Mouse (Mus musculus): ENCODE measurements around the gene Rspry1.
A peak's percentile ranks its signal among the peaks of the same experiment; 100 is the strongest.

The Rspry1 gene

GRCm38 (mm10) chr8:94695341-94695993, 93.7 kb downstream of the Rspry1 start:
- DNase-seq: no peak

- peak; percentile 46 for DNase-seq
These were observed 94.3 kb downstream of the Rspry1 start, which contains the start of gene Pllp for GRCm38 (mm10) chr8:94695994-94696384. TSS of gene Pllp (minus strand) at chr8:94696278.

- no peak for DNase-seq
These were observed 94.8 kb downstream of the Rspry1 start for GRCm38 (mm10) chr8:94696566-94696965.

GRCm38 (mm10) chr8:94697956-94698355, 96.2 kb downstream of the Rspry1 start:
- DNase-seq: no peak

- DNase-seq: no peak
These were observed 97.6 kb downstream of the Rspry1 start for GRCm38 (mm10) chr8:94699366-94699765.

- DNase-seq: no peak
These were observed 98.7 kb downstream of the Rspry1 start for GRCm38 (mm10) chr8:94700421-94700935.

GRCm38 (mm10) chr8:94702156-94702555, 100.4 kb downstream of the Rspry1 start:
- no peak for DNase-seq

GRCm38 (mm10) chr8:94702844-94703813, 101.4 kb downstream of the Rspry1 start:
- DNase-seq: peak; percentile 86

- DNase-seq: peak; percentile 99
These were observed 102.4 kb downstream of the Rspry1 start for GRCm38 (mm10) chr8:94703972-94704668.

GRCm38 (mm10) chr8:94704669-94704984, 102.9 kb downstream of the Rspry1 start:
- DNase-seq: no peak

- DNase-seq: no peak
These were observed 104.0 kb downstream of the Rspry1 start for GRCm38 (mm10) chr8:94705581-94706245.

- DNase-seq: no peak
These were observed 105.1 kb downstream of the Rspry1 start for GRCm38 (mm10) chr8:94706732-94707395.

Data from lung, postnatal 14 days (tissue).